In the genomic region with DNA sequence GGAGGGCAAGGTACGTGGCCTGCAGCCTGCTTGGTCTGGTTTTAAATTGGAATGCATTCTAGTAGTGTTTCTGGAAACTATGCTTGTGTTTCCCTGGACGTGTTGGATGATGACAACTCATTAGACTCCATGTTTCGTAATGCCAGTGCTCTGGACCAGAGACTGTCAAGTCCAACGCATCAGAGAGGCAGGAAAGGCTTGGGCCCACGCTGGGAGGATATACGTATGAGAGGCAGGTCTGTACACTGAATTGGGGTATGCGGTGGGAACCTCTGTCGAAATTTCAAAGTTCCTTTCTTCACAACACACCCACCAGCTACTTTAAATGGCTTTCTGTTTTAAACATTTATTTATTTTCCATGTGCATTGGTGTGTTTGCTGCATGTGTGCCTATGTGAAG, we compare ENCODE assay signal across 17 mouse cellular contexts.
"Had no signal": no experiment of that assay in that cellular context is flagged by ENCODE, and none has a peak within 500 bp of the region (broad histone marks: within the 10 kb centered on the region; RNA-seq: fewer than 3 reads in every experiment).

No protein-coding gene starts in this region.

- H3K4me3 ChIP-seq: kidney, embryonic 15.5 days; liver, embryonic 13.5 days; midbrain, embryonic 15.5 days; myocyte; neural tube, embryonic 13.5 days; stomach, embryonic 15.5 days had no signal

- H3K9ac ChIP-seq: kidney, embryonic 15.5 days; liver, embryonic 13.5 days; lung, embryonic 14.5 days; midbrain, embryonic 15.5 days; neural tube, embryonic 13.5 days; stomach, embryonic 15.5 days had no signal

- H3K27ac ChIP-seq: kidney, embryonic 15.5 days; liver, embryonic 13.5 days; midbrain, embryonic 15.5 days; neural tube, embryonic 13.5 days; stomach, embryonic 15.5 days had no signal

- H3K4me2 ChIP-seq: kidney, embryonic 15.5 days; liver, embryonic 13.5 days; lung, embryonic 14.5 days; midbrain, embryonic 15.5 days; neural tube, embryonic 13.5 days; stomach, embryonic 15.5 days had no signal

- ATAC-seq: midbrain, embryonic 15.5 days had no signal

- DNase-seq: kidney, adult 8-10 months; kidney, postnatal 10 days; kidney, postnatal 36 days; layer of hippocampus, adult 9-11 months; liver, embryonic 13.5 days; lung, embryonic 14.5 days; lung, postnatal 10 days; lung, postnatal 36 days; retina, postnatal 1 day; right cerebral cortex, postnatal 25 days; spleen, adult 18-20 months; thymus, postnatal 36 days had no signal

- H3K36me3 ChIP-seq: kidney, embryonic 15.5 days; liver, embryonic 13.5 days; midbrain, embryonic 15.5 days; neural tube, embryonic 13.5 days; stomach, embryonic 15.5 days had no signal

- H3K27me3 ChIP-seq: kidney, embryonic 15.5 days; liver, embryonic 13.5 days; midbrain, embryonic 15.5 days; neural tube, embryonic 13.5 days; stomach, embryonic 15.5 days had no signal

- H3K9me3 ChIP-seq: kidney, embryonic 15.5 days; liver, embryonic 13.5 days; midbrain, embryonic 15.5 days; neural tube, embryonic 13.5 days; stomach, embryonic 15.5 days had no signal
